Mouse (Mus musculus): ENCODE measurements around the gene Swsap1. TPM values are rescaled to one million over a fixed set of nuclear protein-coding genes. Genes with fewer than 3 reads are reported as not detected.

The Swsap1 gene
- polyA plus RNA-seq, 1 experiment from 2014 or later = 11.7 TPM

GRCm38 (mm10) chr9:21943638-21944037 lies 11.9 kb upstream of the Swsap1 start:
- H3K4me2 ChIP-seq (ENCODE audit: low read length) = no peak overlapping the region
- ATAC-seq (replicated peaks; ENCODE audit: low FRiP score, low TSS enrichment, low read depth) = no peak
- no peak overlapping the region for H3K27ac ChIP-seq (ENCODE audit: low read depth)
- H3K9me3 ChIP-seq (ENCODE audit: control insufficient read depth, low read length) = no peaks in the 10 kb centered on the region
- 0 out of 2 replicates have a peak, but pooled peaks cover 3% of the 10 kb centered on the region for H3K4me1 ChIP-seq (replicated peaks; ENCODE audit: control insufficient read depth, insufficient read depth, low read length)
- no peak overlapping the region for H3K9ac ChIP-seq (ENCODE audit: low read length)
- no peaks in the 10 kb centered on the region for H3K36me3 ChIP-seq (ENCODE audit: control insufficient read depth, insufficient read depth, low read length)
- no peak for DNase-seq (ENCODE audit: low spot score)
- H3K4me3 ChIP-seq (ENCODE audit: low read depth, low read length) = no peak overlapping the region
- 43% methylated on average over 12 of the region's 12 CpGs for WGBS
- H3K27me3 ChIP-seq (replicated peaks; ENCODE audit: control insufficient read depth, insufficient read depth, low read length) = peaks cover 6% of the 10 kb centered on the region; the same call in 1 of the 2 replicates

- ATAC-seq (replicated peaks; ENCODE audit: low FRiP score, low TSS enrichment, low read depth) = no peak
- WGBS = 17% methylated on average over 23 of the region's 23 CpGs
- Histone ChIP-seq H3K9ac (ENCODE audit: low read length) (no peak overlapping the region), H3K36me3 (ENCODE audit: control insufficient read depth, insufficient read depth, low read length) (no peaks in the 10 kb centered on the region), H3K4me1 (replicated peaks; ENCODE audit: control insufficient read depth, insufficient read depth, low read length) (0 out of 2 replicates have a peak, but pooled peaks cover 3% of the 10 kb centered on the region), H3K27me3 (replicated peaks; ENCODE audit: control insufficient read depth, insufficient read depth, low read length) (peaks cover 6% of the 10 kb centered on the region; the same call in 1 of the 2 replicates), H3K4me3 (ENCODE audit: low read depth, low read length) (no peak overlapping the region), H3K27ac (ENCODE audit: low read depth) (no peak overlapping the region), H3K9me3 (ENCODE audit: control insufficient read depth, low read length) (no peaks in the 10 kb centered on the region), H3K4me2 (ENCODE audit: low read length) (no peak overlapping the region; the same call in 1 of the 2 replicates)
- DNase-seq (ENCODE audit: low spot score) = no peak
Observed at GRCm38 (mm10) chr9:21944267-21944666, 11.3 kb upstream of the Swsap1 start.

GRCm38 (mm10) chr9:21947540-21948130 lies 7.9 kb upstream of the Swsap1 start:
- no peak overlapping the region for H3K4me3 ChIP-seq (ENCODE audit: low read depth, low read length)
- 0 out of 2 replicates have a peak, but pooled peaks cover 3% of the 10 kb centered on the region for H3K4me1 ChIP-seq (replicated peaks; ENCODE audit: control insufficient read depth, insufficient read depth, low read length)
- ATAC-seq (replicated peaks; ENCODE audit: low FRiP score, low TSS enrichment, low read depth) (no peak), DNase-seq (ENCODE audit: low spot score) (no peak)
- peak overlapping the region; percentile 18; the same call in 1 of the 2 replicates for H3K4me2 ChIP-seq (ENCODE audit: low read length)
- H3K27me3 ChIP-seq (replicated peaks; ENCODE audit: control insufficient read depth, insufficient read depth, low read length) = peaks cover 6% of the 10 kb centered on the region; the same call in 1 of the 2 replicates
- WGBS = 6% methylated on average over 28 of the region's 28 CpGs
- H3K9ac ChIP-seq (ENCODE audit: low read length) = no peak overlapping the region
- H3K36me3 ChIP-seq (ENCODE audit: control insufficient read depth, insufficient read depth, low read length) = no peaks in the 10 kb centered on the region
- H3K27ac ChIP-seq (ENCODE audit: low read depth) = no peak overlapping the region
- H3K9me3 ChIP-seq (ENCODE audit: control insufficient read depth, low read length) = no peaks in the 10 kb centered on the region

GRCm38 (mm10) chr9:21948146-21948545 lies 7.4 kb upstream of the Swsap1 start:
- 50% methylated on average over 8 of the region's 8 CpGs for WGBS
- 0 out of 2 replicates have a peak, but pooled peaks cover 3% of the 10 kb centered on the region for H3K4me1 ChIP-seq (replicated peaks; ENCODE audit: control insufficient read depth, insufficient read depth, low read length)
- H3K9me3 ChIP-seq (ENCODE audit: control insufficient read depth, low read length) = no peaks in the 10 kb centered on the region
- ATAC-seq (replicated peaks; ENCODE audit: low FRiP score, low TSS enrichment, low read depth) = no peak
- DNase-seq (ENCODE audit: low spot score) = no peak
- no peak overlapping the region for H3K9ac ChIP-seq (ENCODE audit: low read length)
- H3K27me3 ChIP-seq (replicated peaks; ENCODE audit: control insufficient read depth, insufficient read depth, low read length) = peaks cover 6% of the 10 kb centered on the region; the same call in 1 of the 2 replicates
- no peaks in the 10 kb centered on the region for H3K36me3 ChIP-seq (ENCODE audit: control insufficient read depth, insufficient read depth, low read length)
- H3K4me3 ChIP-seq (ENCODE audit: low read depth, low read length) = no peak overlapping the region
- no peak overlapping the region for H3K4me2 ChIP-seq (ENCODE audit: low read length)
- H3K27ac ChIP-seq (ENCODE audit: low read depth) = no peak overlapping the region

GRCm38 (mm10) chr9:21948790-21949189 lies 6.8 kb upstream of the Swsap1 start:
- no peak overlapping the region for H3K4me3 ChIP-seq (ENCODE audit: low read depth, low read length)
- peaks cover 6% of the 10 kb centered on the region; the same call in 1 of the 2 replicates for H3K27me3 ChIP-seq (replicated peaks; ENCODE audit: control insufficient read depth, insufficient read depth, low read length)
- 0 out of 2 replicates have a peak, but pooled peaks cover 3% of the 10 kb centered on the region for H3K4me1 ChIP-seq (replicated peaks; ENCODE audit: control insufficient read depth, insufficient read depth, low read length)
- ATAC-seq (replicated peaks; ENCODE audit: low FRiP score, low TSS enrichment, low read depth) = no peak
- no peak overlapping the region for H3K4me2 ChIP-seq (ENCODE audit: low read length)
- H3K36me3 ChIP-seq (ENCODE audit: control insufficient read depth, insufficient read depth, low read length) = no peaks in the 10 kb centered on the region
- H3K27ac ChIP-seq (ENCODE audit: low read depth) = no peak overlapping the region
- no peaks in the 10 kb centered on the region for H3K9me3 ChIP-seq (ENCODE audit: control insufficient read depth, low read length)
- no peak for DNase-seq (ENCODE audit: low spot score)
- WGBS = 63% methylated on average over 6 of the region's 6 CpGs
- H3K9ac ChIP-seq (ENCODE audit: low read length) = no peak overlapping the region

- H3K9ac ChIP-seq (ENCODE audit: low read length) = no peak overlapping the region
- no peak overlapping the region for H3K4me3 ChIP-seq (ENCODE audit: low read depth, low read length)
- WGBS = 20% methylated on average over 11 of the region's 11 CpGs
- peaks cover 6% of the 10 kb centered on the region; the same call in 1 of the 2 replicates for H3K27me3 ChIP-seq (replicated peaks; ENCODE audit: control insufficient read depth, insufficient read depth, low read length)
- H3K9me3 ChIP-seq (ENCODE audit: control insufficient read depth, low read length) = no peaks in the 10 kb centered on the region
- ATAC-seq (replicated peaks; ENCODE audit: low FRiP score, low TSS enrichment, low read depth) (no peak), DNase-seq (ENCODE audit: low spot score) (peak; percentile 99)
- no peak overlapping the region for H3K27ac ChIP-seq (ENCODE audit: low read depth)
- H3K4me2 ChIP-seq (ENCODE audit: low read length) = no peak overlapping the region
- H3K36me3 ChIP-seq (ENCODE audit: control insufficient read depth, insufficient read depth, low read length) = no peaks in the 10 kb centered on the region
- 0 out of 2 replicates have a peak, but pooled peaks cover 3% of the 10 kb centered on the region for H3K4me1 ChIP-seq (replicated peaks; ENCODE audit: control insufficient read depth, insufficient read depth, low read length)
Observed at GRCm38 (mm10) chr9:21950322-21950721, 5.2 kb upstream of the Swsap1 start.

- H3K36me3 ChIP-seq (ENCODE audit: control insufficient read depth, insufficient read depth, low read length) = no peaks in the 10 kb centered on the region
- no peak overlapping the region for H3K27ac ChIP-seq (ENCODE audit: low read depth)
- no peak overlapping the region for H3K9ac ChIP-seq (ENCODE audit: low read length)
- peaks cover under 1% of the 10 kb centered on the region; the same call in 1 of the 2 replicates for H3K27me3 ChIP-seq (replicated peaks; ENCODE audit: control insufficient read depth, insufficient read depth, low read length)
- WGBS = 66% methylated on average over 3 of the region's 3 CpGs
- H3K9me3 ChIP-seq (ENCODE audit: control insufficient read depth, low read length) = no peaks in the 10 kb centered on the region
- H3K4me3 ChIP-seq (ENCODE audit: low read depth, low read length) = no peak overlapping the region
- H3K4me1 ChIP-seq (replicated peaks; ENCODE audit: control insufficient read depth, insufficient read depth, low read length) = peaks cover 3% of the 10 kb centered on the region; the same call in 1 of the 2 replicates
- DNase-seq (ENCODE audit: low spot score) = no peak
- H3K4me2 ChIP-seq (ENCODE audit: low read length) = no peak overlapping the region
- no peak for ATAC-seq (replicated peaks; ENCODE audit: low FRiP score, low TSS enrichment, low read depth)
Observed at GRCm38 (mm10) chr9:21951977-21952376, 3.6 kb upstream of the Swsap1 start.

GRCm38 (mm10) chr9:21953600-21953999 lies 2.0 kb upstream of the Swsap1 start:
- Histone ChIP-seq H3K4me1 (replicated peaks; ENCODE audit: control insufficient read depth, insufficient read depth, low read length) (no peaks in the 10 kb centered on the region; the same call in 1 of the 2 replicates), H3K9me3 (ENCODE audit: control insufficient read depth, low read length) (no peaks in the 10 kb centered on the region), H3K4me2 (ENCODE audit: low read length) (no peak overlapping the region), H3K9ac (ENCODE audit: low read length) (no peak overlapping the region), H3K4me3 (ENCODE audit: low read depth, low read length) (no peak overlapping the region), H3K27ac (ENCODE audit: low read depth) (no peak overlapping the region), H3K27me3 (replicated peaks; ENCODE audit: control insufficient read depth, insufficient read depth, low read length) (no peaks in the 10 kb centered on the region), H3K36me3 (ENCODE audit: control insufficient read depth, insufficient read depth, low read length) (no peaks in the 10 kb centered on the region)
- 15% methylated on average over 3 of the region's 3 CpGs for WGBS
- ATAC-seq (replicated peaks; ENCODE audit: low FRiP score, low TSS enrichment, low read depth) (no peak), DNase-seq (ENCODE audit: low spot score) (no peak)

- no peak for ATAC-seq (replicated peaks; ENCODE audit: low FRiP score, low TSS enrichment, low read depth)
- WGBS = 70% methylated on average over 3 of the region's 3 CpGs
Observed at GRCm38 (mm10) chr9:21954635-21955034, 920 bp upstream of the Swsap1 start.

More at GRCm38 (mm10) chr9:21954635-21955034, 920 bp upstream of the Swsap1 start:
- Histone ChIP-seq H3K9me3 (ENCODE audit: control insufficient read depth, low read length) (no peaks in the 10 kb centered on the region), H3K4me2 (ENCODE audit: low read length) (peak overlapping the region; percentile 61; the same call in 1 of the 2 replicates), H3K9ac (ENCODE audit: low read length) (no peak overlapping the region), H3K36me3 (ENCODE audit: control insufficient read depth, insufficient read depth, low read length) (no peaks in the 10 kb centered on the region), H3K4me1 (replicated peaks; ENCODE audit: control insufficient read depth, insufficient read depth, low read length) (no peaks in the 10 kb centered on the region; the same call in 1 of the 2 replicates), H3K27me3 (replicated peaks; ENCODE audit: control insufficient read depth, insufficient read depth, low read length) (peaks cover 3% of the 10 kb centered on the region), H3K4me3 (ENCODE audit: low read depth, low read length) (no peak overlapping the region), H3K27ac (ENCODE audit: low read depth) (no peak overlapping the region)
- DNase-seq (ENCODE audit: low spot score) = no peak

All from intestine, embryonic 14.5 days (tissue).